Mouse (Mus musculus) liver, embryonic 14.5 days (tissue): ENCODE results near the gene Pfpl.

Experiments used
- CTCF ChIP-seq: IDR thresholded peaks from 2 replicates; pipeline ENCODE4 v1.5.1; 2016; ENCODE audit warnings: antibody characterized with exemption, low read depth, control low read depth
- EP300 ChIP-seq: IDR thresholded peaks from 2 replicates; pipeline ENCODE4 v1.6.1; 2016; ENCODE audit warnings: antibody characterized with exemption, low read depth

- TF ChIP-seq CTCF, result no peak
- TF ChIP-seq EP300, result no peak
Observed at GRCm38 (mm10) chr19:12462851-12463721, 35.4 kb downstream of the Pfpl start.
